28 mouse cellular contexts compared by ENCODE assay signal in the genomic region with DNA sequence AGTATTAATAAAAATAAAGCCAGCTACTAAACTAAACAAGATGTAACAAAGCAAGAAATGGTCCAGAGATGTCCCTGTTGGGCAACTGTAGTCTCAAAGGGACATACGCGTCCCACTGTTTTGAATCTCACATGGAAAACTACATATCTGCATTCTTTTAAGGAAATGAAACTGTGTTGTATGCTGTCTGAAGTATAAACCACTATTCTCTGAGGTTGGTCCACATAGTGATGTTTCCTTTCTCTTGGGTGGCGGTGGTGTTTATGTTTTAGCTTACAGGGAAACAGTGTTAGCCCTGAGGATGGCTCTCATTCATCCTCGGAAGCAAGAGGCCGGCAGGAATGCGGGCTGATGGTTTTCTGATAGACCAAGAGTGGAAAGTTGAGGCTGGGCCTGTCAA. TPM values are rescaled to one million over a fixed set of nuclear protein-coding genes. Genes with fewer than 3 reads are reported as not detected.
"Had no signal": no experiment of that assay in that cellular context is flagged by ENCODE, and none has a peak within 500 bp of the region (broad histone marks: within the 10 kb centered on the region; RNA-seq: fewer than 3 reads in every experiment).

No protein-coding gene starts in this region.

- H3K4me3 ChIP-seq: gastrocnemius, adult 2 months; heart, adult 2 months; heart, embryonic 13.5 days; heart, embryonic 15.5 days; hindbrain, embryonic 12.5 days; intestine, embryonic 15.5 days; left cerebral cortex, adult 2 months; limb, embryonic 10.5 days; limb, embryonic 12.5 days; liver, embryonic 13.5 days had no signal

- ATAC-seq: hindbrain, embryonic 16.5 days; inflammation-experienced regulatory T-cells, adult 6 months; intestine, embryonic 15.5 days; intestine, postnatal 0 days had no signal

- H3K9ac ChIP-seq: heart, embryonic 13.5 days; heart, embryonic 15.5 days; hindbrain, embryonic 12.5 days; hindbrain, embryonic 14.5 days; intestine, embryonic 15.5 days; limb, embryonic 12.5 days; liver, embryonic 13.5 days had no signal

- DNase-seq: gastrocnemius, adult 2 months; gastrocnemius, postnatal 10 days; gastrocnemius, postnatal 25 days; heart, adult 11 months; heart, adult 2 months; heart, postnatal 14 days; heart, postnatal 36 days; kidney, adult 18-20 months; kidney, adult 8-10 months; kidney, postnatal 14 days; kidney, postnatal 36 days; liver; liver, embryonic 13.5 days had no signal

- H3K27me3 ChIP-seq: heart, embryonic 13.5 days; heart, embryonic 15.5 days; hindbrain, embryonic 12.5 days; intestine, embryonic 15.5 days; limb, embryonic 12.5 days; liver, embryonic 13.5 days had no signal

- H3K4me2 ChIP-seq: heart, embryonic 11.5 days; heart, embryonic 13.5 days; heart, embryonic 15.5 days; hindbrain, embryonic 12.5 days; hindbrain, embryonic 14.5 days; intestine, embryonic 15.5 days; limb, embryonic 12.5 days; liver, embryonic 11.5 days; liver, embryonic 13.5 days had no signal

- H3K36me3 ChIP-seq: heart, embryonic 13.5 days; heart, embryonic 15.5 days; intestine, embryonic 15.5 days; limb, embryonic 12.5 days; liver, embryonic 13.5 days had no signal

- H3K4me1 ChIP-seq: hindbrain, embryonic 12.5 days had no signal

- H3K27ac ChIP-seq: gastrocnemius, adult 2 months; heart, adult 2 months; heart, embryonic 13.5 days; heart, embryonic 15.5 days; hindbrain, embryonic 12.5 days; hindbrain, embryonic 14.5 days; intestine, embryonic 15.5 days; kidney, postnatal 0 days; left cerebral cortex, adult 2 months; limb, embryonic 10.5 days; limb, embryonic 12.5 days had no signal

- H3K9me3 ChIP-seq: heart, embryonic 13.5 days; heart, embryonic 15.5 days; hindbrain, embryonic 12.5 days; intestine, embryonic 15.5 days; limb, embryonic 10.5 days; limb, embryonic 12.5 days; liver, embryonic 13.5 days had no signal

RNA-seq across cellular contexts. Expression of a gene that starts 12.6 kb away (rescaled TPM):
- total RNA-seq: hematopoietic stem cell, adult 5-6 weeks had no signal
